Mouse (Mus musculus): ENCODE measurements around the gene Gm5089.

The Gm5089 gene

GRCm38 (mm10) chr14:122477971-122478573 lies 27.2 kb upstream of the Gm5089 start:
- DNase-seq (ENCODE audit: low spot score): no peak

- no peak for DNase-seq (ENCODE audit: low spot score)
Measured at GRCm38 (mm10) chr14:122477261-122477671, 26.4 kb upstream of the Gm5089 start.

DNA sequence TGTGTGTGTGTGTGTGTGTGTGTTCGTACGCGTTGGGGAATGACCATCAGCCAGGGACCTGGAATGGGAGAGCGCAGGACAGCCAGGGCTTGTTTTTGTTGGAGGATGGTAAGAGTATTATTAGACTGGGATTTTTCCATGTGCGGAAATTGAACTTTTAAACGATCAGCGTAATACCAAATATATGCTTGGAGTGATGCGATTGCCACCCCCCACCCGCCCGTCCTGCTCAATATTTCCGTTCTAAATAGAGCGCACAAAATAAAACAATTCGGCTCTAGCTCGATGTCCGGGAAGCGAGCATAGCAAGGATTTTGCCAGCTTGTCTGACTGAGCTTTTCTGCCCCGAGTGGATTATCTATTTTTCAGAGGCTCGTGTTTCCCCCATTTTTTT lies 25.9 kb upstream of the Gm5089 start:
- DNase-seq (ENCODE audit: low spot score): no peak

DNA sequence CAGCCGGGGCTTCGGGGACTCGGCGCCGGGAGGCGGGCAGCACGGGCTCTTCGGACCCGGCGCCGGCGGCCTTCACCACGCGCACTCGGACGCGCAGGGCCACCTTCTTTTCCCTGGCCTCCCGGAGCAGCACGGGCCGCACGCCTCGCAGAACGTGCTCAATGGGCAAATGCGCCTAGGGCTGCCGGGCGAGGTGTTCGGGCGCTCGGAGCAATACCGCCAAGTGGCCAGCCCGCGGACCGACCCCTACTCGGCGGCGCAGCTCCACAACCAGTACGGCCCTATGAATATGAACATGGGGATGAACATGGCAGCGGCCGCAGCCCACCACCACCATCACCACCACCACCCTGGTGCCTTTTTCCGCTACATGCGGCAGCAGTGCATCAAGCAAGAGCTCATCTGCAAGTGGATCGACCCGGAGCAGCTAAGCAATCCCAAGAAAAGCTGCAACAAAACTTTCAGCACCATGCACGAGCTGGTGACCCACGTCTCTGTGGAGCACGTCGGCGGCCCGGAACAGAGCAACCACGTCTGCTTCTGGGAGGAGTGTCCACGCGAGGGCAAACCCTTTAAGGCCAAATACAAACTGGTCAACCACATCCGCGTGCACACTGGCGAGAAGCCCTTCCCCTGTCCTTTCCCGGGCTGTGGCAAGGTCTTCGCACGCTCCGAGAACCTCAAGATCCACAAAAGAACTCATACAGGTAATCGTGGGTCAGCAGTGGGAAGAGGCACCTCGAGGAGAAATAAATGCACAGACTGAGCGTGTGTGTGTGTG lies 25.3 kb upstream of the Gm5089 start:
- DNase-seq (ENCODE audit: low spot score): peak; percentile 19

DNA sequence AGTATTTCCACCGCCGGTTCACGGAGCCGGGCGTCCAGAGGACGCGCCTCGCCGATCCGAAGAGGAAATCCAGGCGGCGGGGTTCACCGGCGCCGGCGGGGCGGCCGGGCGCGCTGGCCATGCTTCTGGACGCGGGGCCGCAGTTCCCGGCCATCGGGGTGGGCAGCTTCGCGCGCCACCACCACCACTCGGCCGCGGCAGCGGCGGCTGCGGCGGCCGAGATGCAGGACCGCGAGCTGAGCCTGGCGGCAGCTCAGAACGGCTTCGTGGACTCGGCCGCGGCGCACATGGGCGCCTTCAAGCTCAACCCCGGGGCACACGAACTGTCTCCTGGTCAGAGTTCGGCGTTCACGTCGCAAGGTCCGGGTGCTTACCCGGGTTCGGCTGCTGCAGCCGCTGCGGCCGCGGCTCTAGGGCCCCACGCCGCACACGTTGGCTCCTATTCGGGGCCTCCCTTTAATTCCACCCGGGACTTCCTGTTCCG lies 24.7 kb upstream of the Gm5089 start:
- no peak for DNase-seq (ENCODE audit: low spot score)

- peak; percentile 36 for DNase-seq (ENCODE audit: low spot score)
Measured at GRCm38 (mm10) chr14:122474891-122475556, 24.1 kb upstream of the Gm5089 start, which contains the start of gene Zic2. Gene Zic2 (plus strand): TSS chr14:122475435.

GRCm38 (mm10) chr14:122474041-122474890 lies 23.4 kb upstream of the Gm5089 start:
- DNase-seq (ENCODE audit: low spot score): no peak

DNA sequence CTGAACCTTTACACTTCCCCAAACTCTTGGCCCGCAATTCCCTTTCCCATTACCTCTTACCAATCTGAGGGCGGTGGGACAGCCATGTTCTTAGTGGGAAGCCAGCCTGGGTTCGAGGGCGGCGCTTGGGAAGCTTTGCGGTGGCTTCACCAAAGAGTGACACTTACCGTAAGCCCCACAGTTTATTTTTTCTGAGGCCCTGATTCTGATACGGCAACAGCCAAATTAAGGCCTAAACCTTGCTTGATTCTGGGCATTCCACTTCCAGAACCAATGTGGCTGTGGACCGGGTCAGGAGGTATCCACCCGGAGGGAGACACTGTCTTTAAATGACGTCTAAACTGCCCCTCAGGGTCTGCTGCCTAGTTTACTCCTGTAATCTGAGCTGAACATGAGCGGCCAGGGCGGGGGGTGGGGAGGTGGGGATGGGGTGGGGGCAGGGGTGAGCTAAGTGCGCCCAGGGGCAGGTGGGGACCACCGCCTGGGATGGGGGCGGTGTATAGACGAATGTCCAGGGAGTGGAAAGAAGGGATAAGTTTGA lies 22.4 kb upstream of the Gm5089 start:
- no peak for DNase-seq (ENCODE audit: low spot score)

DNA sequence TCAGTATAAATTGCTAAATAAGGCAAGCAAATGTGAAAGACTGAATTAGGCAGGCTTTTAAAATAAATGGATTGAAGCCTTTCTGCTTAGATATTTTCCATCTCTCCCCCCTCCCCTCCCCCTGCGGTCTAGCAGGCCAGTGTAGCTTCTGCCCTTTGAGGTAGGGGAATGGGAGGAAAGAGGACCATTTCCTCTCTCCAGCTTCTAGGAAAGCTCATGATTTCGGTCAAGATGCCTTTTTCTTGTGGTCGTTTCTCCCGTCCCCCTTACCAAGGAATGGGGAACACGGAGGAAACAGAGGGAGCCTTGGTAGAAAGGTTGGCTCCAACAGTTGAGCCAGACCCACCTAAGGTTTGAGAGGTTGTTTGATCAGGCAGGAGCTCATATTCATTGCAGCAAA lies 21.7 kb upstream of the Gm5089 start:
- no peak for DNase-seq (ENCODE audit: low spot score)

GRCm38 (mm10) chr14:122472161-122472560 lies 21.2 kb upstream of the Gm5089 start:
- no peak for DNase-seq (ENCODE audit: low spot score)

DNA sequence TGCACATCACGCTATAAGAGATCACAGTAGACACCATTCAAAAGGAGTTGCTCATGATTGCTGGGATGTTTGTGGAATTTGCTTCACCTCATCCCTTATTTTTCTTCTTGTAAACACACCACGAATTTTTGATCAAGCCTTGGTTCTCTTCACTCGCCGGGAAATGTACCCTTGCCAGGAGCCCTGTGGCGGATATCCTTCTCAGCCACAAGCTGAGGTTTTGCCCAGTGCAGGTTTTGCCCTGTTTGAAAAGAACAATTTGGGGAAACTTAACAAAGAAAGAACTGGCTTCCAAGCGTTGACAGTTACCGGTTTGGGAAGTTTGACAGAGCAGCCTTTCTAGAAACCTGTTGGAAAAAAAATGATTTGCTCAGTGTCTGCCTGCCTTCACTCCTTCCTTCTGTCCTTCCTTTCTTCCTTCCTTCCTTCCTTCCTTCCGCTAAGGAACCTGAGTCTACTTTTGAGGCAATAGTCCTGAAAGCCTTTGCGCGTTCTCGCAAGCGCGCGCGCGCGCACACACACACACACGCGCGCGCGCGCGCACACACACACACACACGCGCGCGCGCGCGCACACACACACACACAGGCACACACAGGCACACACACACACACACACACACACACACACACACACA lies 20.7 kb upstream of the Gm5089 start:
- DNase-seq (ENCODE audit: low spot score): no peak

DNA sequence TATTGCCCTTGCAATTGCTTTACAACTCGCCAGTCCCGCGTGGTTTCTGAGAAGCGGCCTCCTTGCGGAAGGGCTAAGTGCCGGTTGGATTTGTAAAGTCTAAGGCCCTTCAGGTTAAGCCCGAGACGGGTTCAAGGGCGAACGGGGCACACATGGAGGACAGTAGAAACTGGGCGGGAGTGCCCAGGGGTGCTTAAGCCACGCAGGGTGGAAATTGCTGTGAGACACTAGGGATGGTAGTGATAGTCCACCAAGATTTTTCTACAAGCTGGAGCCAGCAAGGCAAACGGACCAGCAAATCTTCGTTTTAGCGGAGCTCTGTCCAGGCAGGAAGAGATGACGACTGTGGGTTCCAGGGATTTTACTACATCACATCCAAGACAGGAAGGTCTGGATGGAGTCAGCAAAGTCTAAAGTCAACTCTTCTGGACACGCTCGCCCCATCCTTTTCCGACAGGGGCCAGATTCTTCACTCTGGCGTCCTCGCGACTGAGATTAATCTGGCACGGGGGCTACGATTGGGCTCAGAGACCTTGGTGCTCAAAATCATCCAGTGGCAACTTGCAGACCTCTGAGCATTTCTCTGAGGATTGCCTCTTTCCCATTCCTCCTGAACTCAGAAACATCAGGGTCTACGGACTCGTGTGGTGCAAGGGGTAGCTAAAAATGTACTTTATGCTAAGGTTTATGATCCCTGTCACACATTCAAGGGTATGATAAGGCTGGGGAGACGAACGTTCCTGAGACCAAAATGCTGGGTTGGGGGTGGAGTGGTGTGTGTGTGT lies 18.2 kb upstream of the Gm5089 start:
- no peak for DNase-seq (ENCODE audit: low spot score)

DNA sequence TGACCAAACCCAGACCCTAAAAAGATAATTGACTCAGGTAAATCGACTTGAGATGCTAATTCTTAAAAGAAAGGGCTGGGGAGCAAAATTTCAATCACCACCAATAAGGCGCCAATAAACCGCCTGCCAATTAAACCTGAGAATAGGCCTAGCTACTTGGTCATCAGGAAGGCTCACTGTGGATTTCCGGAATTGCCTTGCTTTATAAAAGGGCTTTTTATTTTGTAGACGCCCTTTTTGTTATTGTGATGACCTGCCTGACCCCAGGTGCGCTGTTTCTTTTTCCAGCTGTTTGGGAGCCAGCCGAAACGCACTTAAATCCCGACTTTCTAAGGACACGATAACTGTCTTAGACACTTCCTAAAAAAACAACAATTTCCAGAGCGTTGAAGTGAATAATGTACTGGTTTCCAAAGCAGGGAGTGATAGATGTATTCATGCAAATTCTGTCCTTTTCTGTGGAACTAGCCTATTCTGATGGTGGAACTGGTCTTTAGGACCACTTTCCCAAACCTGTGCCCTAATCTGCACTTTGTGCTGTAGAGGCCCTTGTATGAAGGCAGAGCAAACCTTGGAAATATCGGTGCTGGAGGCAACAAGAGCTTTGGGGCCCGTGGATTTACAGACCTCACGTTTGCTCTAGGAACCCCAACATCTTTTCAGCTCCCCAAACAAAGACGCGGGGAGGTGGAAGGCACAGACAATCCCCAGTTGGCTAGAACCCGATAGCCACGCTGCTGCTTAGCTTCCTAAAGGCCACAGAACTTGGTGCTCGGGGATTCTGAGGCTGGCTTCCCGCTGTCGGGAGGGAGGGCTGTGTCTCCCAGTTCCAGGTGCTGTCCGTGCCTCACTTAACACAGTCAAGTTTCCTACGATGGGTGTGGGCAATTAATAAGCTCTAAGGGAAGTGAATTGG lies 17.3 kb upstream of the Gm5089 start:
- DNase-seq (ENCODE audit: low spot score): no peak

DNA sequence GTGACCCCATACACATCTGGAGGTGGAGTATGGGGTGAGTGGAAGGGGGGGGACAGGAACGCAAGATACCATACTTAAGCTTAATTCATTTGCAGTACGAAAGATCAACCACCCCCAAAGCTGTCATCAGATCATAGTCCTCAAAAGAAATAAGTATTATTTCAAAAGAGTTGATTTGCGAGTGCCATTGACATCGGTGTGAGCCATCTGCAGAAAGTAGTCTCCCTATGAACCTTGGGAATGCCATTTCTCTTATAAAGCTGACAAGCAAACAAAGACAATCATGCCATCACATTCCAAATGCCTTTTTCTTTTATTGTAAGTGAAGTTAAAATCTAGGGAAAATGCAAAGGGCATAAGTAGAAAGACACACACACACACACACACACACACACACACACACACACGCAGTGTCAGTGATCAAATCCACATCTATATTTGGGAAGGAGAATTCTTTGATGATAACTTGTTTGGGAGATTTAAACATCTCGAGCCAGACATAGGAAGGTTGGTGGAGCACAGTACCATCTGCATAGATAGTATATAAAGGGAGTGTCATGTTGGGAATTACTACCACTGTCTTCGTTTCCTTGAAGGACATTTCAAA lies 15.9 kb upstream of the Gm5089 start:
- DNase-seq (ENCODE audit: low spot score): no peak

- DNase-seq (ENCODE audit: low spot score): no peak
Measured at GRCm38 (mm10) chr14:122465931-122466490, 15.1 kb upstream of the Gm5089 start.

- no peak for DNase-seq (ENCODE audit: low spot score)
Measured at GRCm38 (mm10) chr14:122464763-122465741, 14.1 kb upstream of the Gm5089 start, which contains the start of gene Zic5. Gene Zic5 (minus strand): TSS chr14:122465677.

DNA sequence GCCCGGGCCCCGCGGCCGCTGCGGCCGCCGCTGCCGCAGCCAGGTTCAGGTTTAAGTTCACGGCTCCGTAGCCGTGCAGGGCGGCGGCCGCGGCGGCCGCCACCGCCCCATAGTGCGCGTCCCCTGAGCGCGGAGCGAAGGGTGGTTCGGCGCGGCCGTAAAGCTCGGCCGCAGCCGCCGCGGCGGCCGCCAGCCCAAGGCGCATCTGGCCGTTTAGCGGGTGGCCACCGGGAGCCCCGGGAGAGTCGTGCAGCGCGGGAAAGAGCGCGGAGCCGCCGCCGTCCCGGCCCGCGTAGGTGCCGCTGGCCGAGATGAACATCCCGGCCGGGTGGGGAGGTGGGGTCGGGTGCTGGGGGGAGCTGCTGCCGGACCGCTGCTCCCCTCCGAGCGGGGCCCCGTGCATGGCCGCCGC lies 13.4 kb upstream of the Gm5089 start:
- peak; percentile 13 for DNase-seq (ENCODE audit: low spot score)
